Mouse (Mus musculus) lung, embryonic 16.5 days (tissue): ENCODE data around the gene Psmd3. TPM values are rescaled to one million over a fixed set of nuclear protein-coding genes. Genes with fewer than 3 reads are reported as not detected.

Experiments used
- ATAC-seq: fragments of 200-750 bp; cut with Nextera tagmentation; 2 replicates; pipeline ENCODE4 v1.8.0; 2017; ENCODE audit warnings: low read depth, mild to moderate bottlenecking, moderate library complexity
- H3K27ac ChIP-seq: fragments of 300-500 bp; sonication (generic); 2 replicates; pipeline ENCODE4 v1.5.1; 2014; ENCODE audit warnings: mild to moderate bottlenecking, control low read depth, low read length
- H3K27me3 ChIP-seq: fragments of 300-500 bp; sonication (generic); 2 replicates; pipeline ENCODE4 v1.6.1; 2014; ENCODE audit warnings: low read depth, low read length, mixed read lengths; ENCODE audit not compliant: control insufficient read depth, insufficient read depth
- H3K36me3 ChIP-seq: fragments of 300-500 bp; sonication (generic); 2 replicates; pipeline ENCODE4 v1.6.1; 2014; ENCODE audit warnings: low read length; ENCODE audit not compliant: control insufficient read depth, insufficient read depth
- H3K4me1 ChIP-seq: fragments of 300-500 bp; sonication (generic); replicated peaks from 2 replicates; pipeline ENCODE4 v1.6.1; 2014; ENCODE audit warnings: low read length, mixed read lengths; ENCODE audit not compliant: control insufficient read depth, insufficient read depth
- H3K4me2 ChIP-seq: fragments of 300-500 bp; sonication (generic); 2 replicates; pipeline ENCODE4 v1.6.1; 2014; ENCODE audit warnings: low read depth, low read length, control low read depth
- H3K4me3 ChIP-seq: fragments of 300-500 bp; sonication (generic); 2 replicates; pipeline ENCODE4 v1.5.1; 2014; ENCODE audit warnings: mild to moderate bottlenecking, low read length, control low read depth
- H3K9ac ChIP-seq: fragments of 300-500 bp; sonication (generic); 2 replicates; pipeline ENCODE4 v1.6.1; 2014; ENCODE audit warnings: low read length, control low read depth
- H3K9me3 ChIP-seq: fragments of 300-500 bp; sonication (generic); 2 replicates; pipeline ENCODE4 v1.6.1; 2016; ENCODE audit warnings: low read length; ENCODE audit not compliant: control insufficient read depth
- WGBS: fragments of 180-500 bp; shearing (Covaris S2); extraction: QIAGEN DNeasy Blood & Tissue Kit; methylation state at CpG from one replicate; pipeline ENCODE4 v1.1.7; 2014; 5-methylcytosine and 5-hydroxymethylcytosine counted together
- polyA plus RNA-seq: library from polyadenylated mRNA; unstranded; fragments of >200 nt; fragmentation: Nextera tagmentation; extraction: Ambion mirVana; gene quantifications from 2 replicates; pipeline ENCODE4 v1.2.1, GENCODE M21; 2015

Psmd3 gene
- polyA plus RNA-seq, 1 experiment from 2014 or later, result 177 TPM

GRCm38 (mm10) chr11:98744456-98745019 lies 62.2 kb downstream of the Psmd3 start:
- Histone ChIP-seq H3K36me3 (no peaks in the 10 kb centered on the region), H3K27ac (peak overlapping the region; percentile 97), H3K27me3 (no peaks in the 10 kb centered on the region), H3K9ac (peak overlapping the region; percentile 46), H3K4me1 (peaks cover 77% of the 10 kb centered on the region), H3K4me2 (peak overlapping the region; percentile 83), H3K9me3 (no peaks in the 10 kb centered on the region), H3K4me3 (peak overlapping the region; percentile 85)
- 23% methylated on average over 7 of the region's 7 CpGs for WGBS
- ATAC-seq, result no peak

Other genes starting within 250 kb of the Psmd3 start
- gene Mien1, start 243.6 kb upstream of the Psmd3 start, polyA plus RNA-seq, result 87.5 and 97.5 TPM in 2 replicates
- 45.6 and 47.6 TPM in 2 replicates for gene Grb7, start 236.2 kb upstream of the Psmd3 start, polyA plus RNA-seq
- gene Ikzf3, start 136.5 kb upstream of the Psmd3 start, polyA plus RNA-seq, result 0.33 and 1.1 TPM in 2 replicates
- gene Zpbp2, start 131.5 kb upstream of the Psmd3 start, polyA plus RNA-seq, result 0.18 TPM in 1 of 2 replicates, not detected in the other
- gene Ormdl3, start 95.2 kb upstream of the Psmd3 start, polyA plus RNA-seq, result 50.8 and 51.2 TPM in 2 replicates
- not detected in 2 replicates for gene Lrrc3c, start 84.3 kb upstream of the Psmd3 start, polyA plus RNA-seq
- gene Gm12355, start 56.9 kb upstream of the Psmd3 start, polyA plus RNA-seq, result 0.69 and 1.2 TPM in 2 replicates
- gene Gsdma3, start 56.2 kb upstream of the Psmd3 start, polyA plus RNA-seq, result not detected in 2 replicates
- gene Gsdma2, start 35.8 kb upstream of the Psmd3 start, polyA plus RNA-seq, result not detected in 2 replicates
- 0.09 TPM in 1 of 2 replicates, not detected in the other for gene Gsdma, start 18.2 kb upstream of the Psmd3 start, polyA plus RNA-seq
- not detected in 2 replicates for gene Csf3, start 18.7 kb downstream of the Psmd3 start, polyA plus RNA-seq
- gene Med24, start 46.9 kb downstream of the Psmd3 start, polyA plus RNA-seq, result 56.6 and 57.8 TPM in 2 replicates
- 36.3 and 36.4 TPM in 2 replicates for gene Thra, start 58.1 kb downstream of the Psmd3 start, polyA plus RNA-seq
- gene Nr1d1, start 92.8 kb downstream of the Psmd3 start, polyA plus RNA-seq, result 1.4 and 1.6 TPM in 2 replicates
- gene Msl1, start 113.0 kb downstream of the Psmd3 start, polyA plus RNA-seq, result 19.4 and 20.3 TPM in 2 replicates
- gene Casc3, start 122.4 kb downstream of the Psmd3 start, polyA plus RNA-seq, result 33.2 and 36.6 TPM in 2 replicates
- 1.3 and 1.4 TPM in 2 replicates for gene Rapgefl1, start 154.2 kb downstream of the Psmd3 start, polyA plus RNA-seq
- 4.6 and 4.8 TPM in 2 replicates for gene Wipf2, start 181.1 kb downstream of the Psmd3 start, polyA plus RNA-seq
- 34.0 and 38.3 TPM in 2 replicates for gene Cdc6, start 225.2 kb downstream of the Psmd3 start, polyA plus RNA-seq
- gene Rara, start 245.3 kb downstream of the Psmd3 start, polyA plus RNA-seq, result 35.4 and 37.2 TPM in 2 replicates